Mouse (Mus musculus): ENCODE measurements at regions not wholly inside any gene's neighbourhood (a gene's known extent, or its start where the extent isn't known, plus 50 kb on each side); places are given as distances from the start of the nearest gene placed in this dataset.

- TF ChIP-seq CTCF (IDR thresholded peaks at IDR 0.05; ENCODE audit: insufficient read depth, low read length) (no peak), POLR2A (IDR thresholded peaks at IDR 0.05; ENCODE audit: borderline replicate concordance, extremely low read depth, low read depth, low read length) (no peak)
Measured at GRCm38 (mm10) chr15:67780856-67781255, 1280.1 kb upstream of the Lrrc6 start.

All from lung, adult 2 months (tissue).